Mouse (Mus musculus): ENCODE data around the gene Cdkl2. TPM values are rescaled to one million over a fixed set of nuclear protein-coding genes. Genes with fewer than 3 reads are reported as not detected.

The Cdkl2 gene
- total and polyA plus RNA-seq, 2 experiments from 2014 or later = 17.1 to 29.2 TPM

- H3K36me3 ChIP-seq (ENCODE audit: insufficient read depth, low read length) = no peaks in the 10 kb centered on the region
- no peaks in the 10 kb centered on the region for H3K9me3 ChIP-seq (ENCODE audit: low read length)
- peak overlapping the region; percentile 71 for H3K4me2 ChIP-seq (ENCODE audit: low read depth, low read length)
- no peak for ATAC-seq
- no peak overlapping the region for H3K27ac ChIP-seq
- no peak overlapping the region; the same call in 1 of the 2 replicates for H3K9ac ChIP-seq (replicated peaks; ENCODE audit: low read length)
- H3K4me3 ChIP-seq (ENCODE audit: low read length) = peak overlapping the region; percentile 100
- H3K4me1 ChIP-seq (ENCODE audit: insufficient read depth, low read length) = peaks cover 5% of the 10 kb centered on the region; the same call in 1 of the 2 replicates
- TF ChIP-seq CTCF (IDR thresholded peaks at IDR 0.05; ENCODE audit: low read depth) = no peak
- 78% methylated on average over 3 of the region's 3 CpGs for WGBS
- no peak for DNase-seq (ENCODE audit: low spot score)
- H3K27me3 ChIP-seq (ENCODE audit: insufficient read depth, low read length) = no peaks in the 10 kb centered on the region
Observed at GRCm38 (mm10) chr5:92081326-92081725, 37.6 kb upstream of the Cdkl2 start.

DNA sequence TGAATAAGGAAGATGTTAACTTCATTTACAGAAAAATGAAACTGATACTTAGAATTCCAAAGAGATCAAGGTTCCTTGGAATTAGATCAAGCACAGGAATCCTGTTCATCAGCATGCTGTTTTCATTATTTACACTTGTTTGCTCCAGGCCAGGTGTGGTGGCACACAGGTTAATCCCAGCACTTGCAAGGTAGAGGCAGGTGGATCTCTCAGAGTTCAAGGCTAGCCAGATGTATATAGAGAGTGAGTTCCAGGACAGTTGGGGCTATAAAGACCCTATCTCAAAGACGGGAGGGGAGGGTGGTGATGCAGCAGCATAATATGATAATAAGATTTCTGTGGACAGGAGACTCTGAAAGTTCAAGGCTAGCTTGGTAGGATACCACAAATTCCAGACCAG is 36.7 kb upstream of the Cdkl2 start:
- H3K4me2 ChIP-seq (ENCODE audit: low read depth, low read length) = 0 out of 2 replicates have a peak overlapping the region, but pooled peaks have one; percentile 5
- no peak for TF ChIP-seq CTCF (IDR thresholded peaks at IDR 0.05; ENCODE audit: low read depth)
- no peak overlapping the region for H3K4me3 ChIP-seq (ENCODE audit: low read length)
- H3K4me1 ChIP-seq (ENCODE audit: insufficient read depth, low read length) = peaks cover 5% of the 10 kb centered on the region; the same call in 1 of the 2 replicates
- no peak overlapping the region for H3K9ac ChIP-seq (replicated peaks; ENCODE audit: low read length)
- no peak overlapping the region for H3K27ac ChIP-seq
- no peaks in the 10 kb centered on the region for H3K27me3 ChIP-seq (ENCODE audit: insufficient read depth, low read length)
- ATAC-seq (no peak), DNase-seq (ENCODE audit: low spot score) (no peak)
- H3K36me3 ChIP-seq (ENCODE audit: insufficient read depth, low read length) = no peaks in the 10 kb centered on the region
- H3K9me3 ChIP-seq (ENCODE audit: low read length) = no peaks in the 10 kb centered on the region
- WGBS = 64% methylated on average over 1 of the region's 1 CpGs

DNA sequence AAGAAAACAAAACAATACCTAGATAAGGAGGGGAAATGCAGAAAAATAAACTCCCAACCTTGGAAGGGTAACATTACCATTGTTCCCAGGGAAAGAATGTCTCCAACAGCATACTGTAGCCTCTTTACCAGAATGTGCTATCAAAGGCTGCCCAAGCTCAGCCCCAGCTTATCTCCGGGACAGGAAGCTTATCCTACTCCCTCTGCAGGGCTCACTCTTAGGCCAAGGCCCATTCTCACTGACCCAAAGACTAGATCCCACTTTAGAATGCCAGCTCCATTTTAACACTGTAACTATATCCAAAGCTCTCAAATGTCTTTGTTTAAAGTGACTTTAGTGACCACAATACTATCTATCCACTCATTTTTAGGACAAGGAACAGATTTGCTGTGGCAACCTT is 35.6 kb upstream of the Cdkl2 start:
- Histone ChIP-seq H3K9me3 (ENCODE audit: low read length) (no peaks in the 10 kb centered on the region), H3K27me3 (ENCODE audit: insufficient read depth, low read length) (no peaks in the 10 kb centered on the region), H3K27ac (no peak overlapping the region), H3K9ac (replicated peaks; ENCODE audit: low read length) (no peak overlapping the region), H3K4me2 (ENCODE audit: low read depth, low read length) (no peak overlapping the region), H3K4me3 (ENCODE audit: low read length) (no peak overlapping the region), H3K36me3 (ENCODE audit: insufficient read depth, low read length) (no peaks in the 10 kb centered on the region), H3K4me1 (ENCODE audit: insufficient read depth, low read length) (peaks cover 5% of the 10 kb centered on the region; the same call in 1 of the 2 replicates)
- DNase-seq (ENCODE audit: low spot score) = no peak
- no peak for ATAC-seq
- TF ChIP-seq CTCF (IDR thresholded peaks at IDR 0.05; ENCODE audit: low read depth) = no peak
- WGBS = 72% methylated on average over 1 of the region's 1 CpGs

DNA sequence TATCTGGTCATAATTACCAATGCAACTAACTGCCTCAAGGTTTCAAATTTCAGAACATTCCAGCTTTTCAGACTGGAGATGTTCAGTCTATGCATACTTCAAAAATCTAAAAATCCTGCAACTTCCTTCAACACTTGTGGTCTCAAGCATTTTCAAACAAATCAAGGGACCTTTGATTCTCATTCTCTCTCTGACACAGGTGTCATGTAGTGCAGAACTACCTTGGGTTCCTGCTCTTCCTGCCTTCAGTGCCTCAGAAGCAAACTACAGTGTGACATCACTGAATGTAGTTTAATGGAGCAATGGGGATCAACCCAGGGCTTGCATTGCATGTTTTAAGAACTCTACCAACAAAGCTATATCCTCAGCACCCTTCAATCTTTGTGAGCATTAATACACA is 35.1 kb upstream of the Cdkl2 start:
- Histone ChIP-seq H3K27ac (no peak overlapping the region), H3K9me3 (ENCODE audit: low read length) (no peaks in the 10 kb centered on the region), H3K36me3 (ENCODE audit: insufficient read depth, low read length) (no peaks in the 10 kb centered on the region), H3K9ac (replicated peaks; ENCODE audit: low read length) (no peak overlapping the region), H3K4me3 (ENCODE audit: low read length) (no peak overlapping the region), H3K4me2 (ENCODE audit: low read depth, low read length) (no peak overlapping the region), H3K4me1 (ENCODE audit: insufficient read depth, low read length) (peaks cover 5% of the 10 kb centered on the region; the same call in 1 of the 2 replicates), H3K27me3 (ENCODE audit: insufficient read depth, low read length) (no peaks in the 10 kb centered on the region)
- ATAC-seq (no peak), DNase-seq (ENCODE audit: low spot score) (no peak)
- TF ChIP-seq CTCF (IDR thresholded peaks at IDR 0.05; ENCODE audit: low read depth) = no peak

DNA sequence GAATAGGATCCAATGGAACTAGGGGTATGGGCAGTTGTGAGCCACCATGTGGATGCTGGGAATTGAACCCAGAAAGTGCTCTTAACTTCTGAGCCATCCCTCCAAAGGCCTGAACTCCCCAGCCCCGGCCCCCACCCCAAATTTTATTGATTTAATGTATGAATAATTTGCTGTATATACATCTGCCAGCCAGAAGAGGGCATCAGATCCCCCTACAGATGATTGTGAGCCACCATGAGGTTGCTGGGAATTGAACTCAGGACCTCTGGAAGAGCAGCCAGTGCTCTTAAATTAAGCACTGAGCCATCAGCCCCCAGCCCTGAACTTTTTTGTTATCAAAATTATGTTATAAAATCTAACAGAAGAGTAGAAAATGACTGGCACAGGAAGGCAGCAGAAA is 32.6 kb upstream of the Cdkl2 start:
- DNase-seq (ENCODE audit: low spot score) = no peak
- no peak for TF ChIP-seq CTCF (IDR thresholded peaks at IDR 0.05; ENCODE audit: low read depth)
- H3K4me1 ChIP-seq (ENCODE audit: insufficient read depth, low read length) = no peaks in the 10 kb centered on the region; the same call in 1 of the 2 replicates
- no peaks in the 10 kb centered on the region for H3K27me3 ChIP-seq (ENCODE audit: insufficient read depth, low read length)
- no peaks in the 10 kb centered on the region; the same call in 1 of the 2 replicates for H3K36me3 ChIP-seq (ENCODE audit: insufficient read depth, low read length)
- no peak overlapping the region for H3K4me2 ChIP-seq (ENCODE audit: low read depth, low read length)
- H3K4me3 ChIP-seq (ENCODE audit: low read length) = no peak overlapping the region
- no peak overlapping the region for H3K9ac ChIP-seq (replicated peaks; ENCODE audit: low read length)
- no peak for ATAC-seq
- WGBS = 81% methylated on average over 1 of the region's 1 CpGs
- no peak overlapping the region for H3K27ac ChIP-seq
- no peaks in the 10 kb centered on the region for H3K9me3 ChIP-seq (ENCODE audit: low read length)

DNA sequence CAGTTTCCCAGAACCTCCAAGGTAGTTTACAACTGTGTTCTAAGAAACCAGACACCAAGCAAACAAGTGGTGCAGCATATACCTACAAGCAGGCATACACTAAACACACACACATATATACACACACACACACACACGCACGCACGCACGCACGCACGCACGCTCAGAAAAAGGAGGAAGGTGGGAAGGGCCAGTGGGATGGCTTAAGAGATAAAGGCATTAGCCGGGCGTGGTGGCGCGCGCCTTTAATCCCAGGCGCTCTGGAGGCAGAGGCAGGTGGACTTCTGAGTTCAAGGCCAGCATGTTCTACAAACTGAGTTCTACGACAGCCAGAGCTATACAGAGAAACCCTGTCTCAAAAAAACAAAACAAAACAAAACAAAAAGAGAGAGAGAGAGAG is 30.4 kb upstream of the Cdkl2 start:
- no peak for TF ChIP-seq CTCF (IDR thresholded peaks at IDR 0.05; ENCODE audit: low read depth)
- 94% methylated on average over 14 of the region's 14 CpGs for WGBS

DNA sequence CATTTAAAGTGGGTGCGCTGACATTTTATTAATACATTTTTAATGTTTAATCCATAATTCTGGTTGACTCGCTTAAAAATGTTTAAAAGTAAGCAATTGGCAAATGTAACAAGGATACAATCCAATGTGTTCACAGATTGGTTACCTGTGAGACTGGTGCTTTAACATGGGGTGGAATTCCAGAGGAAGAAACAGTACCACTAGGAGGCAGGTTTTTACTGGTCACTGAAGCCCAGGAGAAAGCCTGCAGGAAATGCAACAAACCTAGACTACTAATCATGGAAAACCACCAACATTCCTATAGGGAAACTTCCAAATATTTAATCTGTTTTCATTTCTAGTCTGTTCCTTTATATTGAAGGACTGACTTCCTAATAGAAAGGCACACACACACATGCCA is 19.5 kb upstream of the Cdkl2 start:
- WGBS = 95% methylated on average over 2 of the region's 2 CpGs
- H3K4me2 ChIP-seq (ENCODE audit: low read depth, low read length) = no peak overlapping the region
- ATAC-seq (no peak), DNase-seq (ENCODE audit: low spot score) (no peak)
- H3K36me3 ChIP-seq (ENCODE audit: insufficient read depth, low read length) = peaks cover 40% of the 10 kb centered on the region
- no peak overlapping the region for H3K27ac ChIP-seq
- TF ChIP-seq CTCF (IDR thresholded peaks at IDR 0.05; ENCODE audit: low read depth) = peak; percentile 38
- H3K27me3 ChIP-seq (ENCODE audit: insufficient read depth, low read length) = no peaks in the 10 kb centered on the region
- no peak overlapping the region for H3K4me3 ChIP-seq (ENCODE audit: low read length)
- no peak overlapping the region for H3K9ac ChIP-seq (replicated peaks; ENCODE audit: low read length)
- no peaks in the 10 kb centered on the region for H3K4me1 ChIP-seq (ENCODE audit: insufficient read depth, low read length)
- H3K9me3 ChIP-seq (ENCODE audit: low read length) = no peaks in the 10 kb centered on the region

More for the DNA sequence above, 30.4 kb upstream of the Cdkl2 start:
- H3K9ac ChIP-seq (replicated peaks; ENCODE audit: low read length) = no peak overlapping the region
- H3K9me3 ChIP-seq (ENCODE audit: low read length) = no peaks in the 10 kb centered on the region
- H3K4me2 ChIP-seq (ENCODE audit: low read depth, low read length) = no peak overlapping the region
- H3K27me3 ChIP-seq (ENCODE audit: insufficient read depth, low read length) = no peaks in the 10 kb centered on the region
- H3K27ac ChIP-seq = no peak overlapping the region
- ATAC-seq (no peak), DNase-seq (ENCODE audit: low spot score) (no peak)
- peaks cover under 1% of the 10 kb centered on the region; the same call in 1 of the 2 replicates for H3K36me3 ChIP-seq (ENCODE audit: insufficient read depth, low read length)
- no peak overlapping the region for H3K4me3 ChIP-seq (ENCODE audit: low read length)
- no peaks in the 10 kb centered on the region for H3K4me1 ChIP-seq (ENCODE audit: insufficient read depth, low read length)
